Comparison of ENCODE assay signal across 8 mouse cellular contexts in the genomic region with DNA sequence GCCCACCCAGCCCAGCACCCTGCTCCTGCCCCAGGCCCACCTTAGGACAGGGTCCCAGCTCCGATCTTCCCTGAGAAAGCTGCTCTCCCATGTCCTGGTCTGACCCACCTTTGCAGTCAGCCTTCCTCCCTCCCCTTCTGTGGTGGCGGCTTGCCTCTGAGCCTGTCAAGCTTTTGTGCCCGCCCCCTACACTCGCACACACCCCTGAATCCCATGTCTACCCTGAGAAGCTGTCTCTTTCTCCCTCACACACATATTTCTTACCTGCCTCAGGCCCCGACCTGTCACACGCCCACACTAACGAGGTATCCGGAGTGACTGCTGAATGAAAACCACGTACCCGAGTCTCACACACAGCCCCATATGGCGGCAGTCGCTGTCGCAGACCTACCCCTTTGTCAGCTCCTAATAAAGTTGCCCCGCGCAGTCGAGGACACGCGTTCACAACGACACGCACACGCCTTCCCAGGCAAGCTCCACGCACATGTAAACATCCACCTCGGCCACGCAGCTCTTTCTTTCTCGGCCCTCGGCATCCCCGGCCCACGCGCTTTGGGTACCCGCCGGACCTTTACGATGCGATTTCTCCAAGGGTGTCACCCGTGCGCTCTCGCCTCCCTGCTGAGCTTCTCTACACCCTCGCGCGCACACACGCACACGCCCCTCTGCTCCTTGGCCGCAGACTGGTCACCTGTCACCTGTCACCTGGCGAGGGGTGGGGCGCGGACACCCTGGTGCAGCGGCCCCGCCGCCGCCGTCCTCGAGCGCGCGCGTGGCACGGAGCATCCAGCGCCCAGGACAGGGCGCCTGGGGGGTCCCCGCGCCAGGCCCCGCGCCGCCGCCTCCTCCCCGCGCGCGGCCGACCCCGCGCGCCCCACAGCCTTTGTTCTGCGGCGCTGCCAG. TPM values are rescaled to one million over a fixed set of nuclear protein-coding genes. Genes with fewer than 3 reads are reported as not detected.
DNase-seq lines count a peak whose midpoint lies in the region; ATAC-seq and TF ChIP-seq lines count a peak whose summit lies in the region.

No protein-coding gene starts in this region.

- peak overlapping the region; percentile 94 for H3K27ac ChIP-seq in forebrain, embryonic 14.5 days (ENCODE audit: low read depth, low read length)
- H3K27ac ChIP-seq in midbrain, postnatal 0 days (ENCODE audit: low read depth, low read length), result peak overlapping the region; percentile 98

- H3K9me3 ChIP-seq in forebrain, embryonic 14.5 days (replicated peaks; ENCODE audit: control insufficient read depth, low read length), result no peaks in the 10 kb centered on the region
- no peaks in the 10 kb centered on the region for H3K9me3 ChIP-seq in midbrain, postnatal 0 days (ENCODE audit: low read length)

- no peak for TF ChIP-seq CTCF in midbrain, postnatal 0 days (IDR thresholded peaks at IDR 0.05)

- H3K4me1 ChIP-seq in forebrain, embryonic 14.5 days (ENCODE audit: control insufficient read depth, insufficient read depth, low read length), result peaks cover 34% of the 10 kb centered on the region
- H3K4me1 ChIP-seq in midbrain, postnatal 0 days (ENCODE audit: insufficient read depth, low read length), result 0 out of 2 replicates have a peak, but pooled peaks cover 6% of the 10 kb centered on the region

- peak overlapping the region; percentile 95 for H3K4me3 ChIP-seq in forebrain, embryonic 14.5 days (ENCODE audit: low read depth, low read length)
- H3K4me3 ChIP-seq in midbrain, postnatal 0 days (ENCODE audit: low read depth, low read length), result peak overlapping the region; percentile 80

- H3K4me2 ChIP-seq in forebrain, embryonic 14.5 days (ENCODE audit: low read length), result peak overlapping the region; percentile 67
- peak overlapping the region; percentile 92 for H3K4me2 ChIP-seq in midbrain, postnatal 0 days (ENCODE audit: low read depth, low read length, poor library complexity, severe bottlenecking)

- peaks cover 6% of the 10 kb centered on the region; the same call in 1 of the 2 replicates for H3K36me3 ChIP-seq in forebrain, embryonic 14.5 days (ENCODE audit: control insufficient read depth, insufficient read depth, low read length)
- no peaks in the 10 kb centered on the region for H3K36me3 ChIP-seq in midbrain, postnatal 0 days (ENCODE audit: insufficient read depth, low read length)

- H3K27me3 ChIP-seq in forebrain, embryonic 14.5 days (replicated peaks; ENCODE audit: control insufficient read depth, insufficient read depth, low read length), result no peaks in the 10 kb centered on the region
- H3K27me3 ChIP-seq in midbrain, postnatal 0 days (ENCODE audit: insufficient read depth, low read length), result no peaks in the 10 kb centered on the region

- H3K9ac ChIP-seq in forebrain, embryonic 14.5 days (ENCODE audit: low read length), result peak overlapping the region; percentile 98
- peak overlapping the region; percentile 95 for H3K9ac ChIP-seq in midbrain, postnatal 0 days (replicated peaks; ENCODE audit: low read length, poor library complexity, severe bottlenecking)

- peak; percentile 38 to 54 for DNase-seq in left cerebral cortex, adult 18-20 months (ENCODE audit: low spot score in 2 of 2)
- no peak for DNase-seq in left cerebral cortex, adult 9 months (ENCODE audit: low spot score in 2 of 2)
- peak; percentile 70 to 73 for DNase-seq in cerebellum, postnatal 14 days
- peak; percentile 74 for DNase-seq in forebrain, embryonic 14.5 days (ENCODE audit: low spot score)
- peak; percentile 42 to 60 for DNase-seq in left cerebral cortex, postnatal 25 days (ENCODE audit: low spot score in 2 of 2)
- DNase-seq in midbrain, postnatal 0 days (ENCODE audit: low spot score), result peak; percentile 67
- no peak for DNase-seq in urinary bladder, postnatal 4 days (ENCODE audit: low spot score in 2 of 2)
- no peak for DNase-seq in ovary, postnatal 36 days (ENCODE audit: low spot score)

- intact Hi-C loops in left cerebral cortex, postnatal 25 days (cut with DNase I), result no loop called here

- WGBS in forebrain, embryonic 14.5 days, result 1% methylated on average over 63 of the region's 74 CpGs
- under 1% methylated on average over 65 of the region's 74 CpGs for WGBS in midbrain, postnatal 0 days

- peak; percentile 55 for ATAC-seq in forebrain, embryonic 14.5 days
- peak; percentile 72 for ATAC-seq in midbrain, postnatal 0 days (ENCODE audit: low FRiP score)

RNA-seq across cellular contexts. Expression of a gene that starts 0.6 kb away (rescaled TPM):
- 100 to 1,000 TPM; 202 to 219 TPM for total RNA-seq in left cerebral cortex, adult 18-20 months (2021)
- polyA plus RNA-seq in forebrain, embryonic 14.5 days (2014; fragmentation: Nextera tagmentation; extraction: Ambion mirVana), result 334 and 428 TPM in 2 replicates
- total RNA-seq in left cerebral cortex, postnatal 25 days (2021), result 100 to 1,000 TPM; 173 to 180 TPM
- 883 and 1,011 TPM in 2 replicates for total RNA-seq in midbrain, postnatal 0 days (2014; rRNA removed)
- 727 and 776 TPM in 2 replicates for polyA plus RNA-seq in midbrain, postnatal 0 days (2015; fragmentation: Nextera tagmentation; extraction: Ambion mirVana)

RNA-seq across cellular contexts. Expression of a gene that starts 24.4 kb away (rescaled TPM):
- total RNA-seq in left cerebral cortex, adult 18-20 months (2021), result 1 to 10 TPM; 3.7 to 6.8 TPM
- polyA plus RNA-seq in forebrain, embryonic 14.5 days (2014; fragmentation: Nextera tagmentation; extraction: Ambion mirVana), result 71.1 and 82.8 TPM in 2 replicates
- 1 to 10 TPM; 3.2 to 4.9 TPM for total RNA-seq in left cerebral cortex, postnatal 25 days (2021)
- 11.4 and 16.2 TPM in 2 replicates for total RNA-seq in midbrain, postnatal 0 days (2014; rRNA removed)
- polyA plus RNA-seq in midbrain, postnatal 0 days (2015; fragmentation: Nextera tagmentation; extraction: Ambion mirVana), result 7.6 and 7.7 TPM in 2 replicates

RNA-seq across cellular contexts. Expression of a gene that starts 27.8 kb away (rescaled TPM):
- 10 to 100 TPM; 45.5 to 47.2 TPM for total RNA-seq in left cerebral cortex, adult 18-20 months (2021)
- 32.9 and 41.2 TPM in 2 replicates for polyA plus RNA-seq in forebrain, embryonic 14.5 days (2014; fragmentation: Nextera tagmentation; extraction: Ambion mirVana)
- total RNA-seq in left cerebral cortex, postnatal 25 days (2021), result 10 to 100 TPM; 39.2 to 46.8 TPM
- 65.7 and 69.7 TPM in 2 replicates for total RNA-seq in midbrain, postnatal 0 days (2014; rRNA removed)
- 52.7 and 67.5 TPM in 2 replicates for polyA plus RNA-seq in midbrain, postnatal 0 days (2015; fragmentation: Nextera tagmentation; extraction: Ambion mirVana)

RNA-seq across cellular contexts. Expression of a gene that starts 32.4 kb away (rescaled TPM):
- 10 to 100 TPM; 38.8 to 44.3 TPM for total RNA-seq in left cerebral cortex, adult 18-20 months (2021)
- polyA plus RNA-seq in forebrain, embryonic 14.5 days (2014; fragmentation: Nextera tagmentation; extraction: Ambion mirVana), result 31.4 and 35.7 TPM in 2 replicates
- 10 to 100 TPM; 34.8 to 35.3 TPM for total RNA-seq in left cerebral cortex, postnatal 25 days (2021)
- total RNA-seq in midbrain, postnatal 0 days (2014; rRNA removed), result 60.2 and 65.7 TPM in 2 replicates
- 29.2 and 34.9 TPM in 2 replicates for polyA plus RNA-seq in midbrain, postnatal 0 days (2015; fragmentation: Nextera tagmentation; extraction: Ambion mirVana)

Comparison
In these comparisons a context has a peak if more than half of its experiments do, and no peak if none do; other contexts are left out.
1. DNase-seq: peak in left cerebral cortex, adult 18-20 months (2 of 2), cerebellum, postnatal 14 days (2 of 2), forebrain, embryonic 14.5 days (single experiment), left cerebral cortex, postnatal 25 days (2 of 2) and midbrain, postnatal 0 days (single experiment); none in left cerebral cortex, adult 9 months (0 of 2), urinary bladder, postnatal 4 days (0 of 2) and ovary, postnatal 36 days (single experiment).